Mouse (Mus musculus) left cerebral cortex, adult 2 months (tissue): ENCODE data around the gene Twist1. TPM values are rescaled to one million over a fixed set of nuclear protein-coding genes. Genes with fewer than 3 reads are reported as not detected.

Experiments
- DNase-seq, 2 experiments: peaks; one replicate each; pipeline ENCODE4 v3.0.0; 2021 to 2022; ENCODE audit warnings: low spot score in 2 of 2, mixed read lengths in 1 of 2; ENCODE audit errors: extremely low spot score in 1 of 2
- H3K27ac ChIP-seq: fragments of 200-600 bp; 2 replicates; pipeline ENCODE4 v1.8.1; 2022
- H3K4me3 ChIP-seq: fragments of 200-600 bp; 2 replicates; pipeline ENCODE4 v1.8.1; 2022
- CTCF ChIP-seq: fragments of 200-600 bp; IDR thresholded peaks from 2 replicates; pipeline ENCODE4 v1.8.1; 2022; ENCODE audit warnings: antibody characterized with exemption, mild to moderate bottlenecking, moderate library complexity
- intact Hi-C: fragments of 180-260 bp; cut with DNase I; formaldehyde crosslinking; loops from one replicate; pipeline ENCODE4 v1.15.1; 2025
- total RNA-seq, 2 experiments: library from RNA; stranded (reverse); gene quantifications; 2 replicates each; pipeline ENCODE4 v1.2.3; 2021

Twist1 gene
- total RNA-seq, 2 experiments from 2014 or later, result 0.35 to 1.2 TPM

GRCm38 (mm10) chr12:33958241-33959194, 1.0 kb downstream of the Twist1 start:
- TF ChIP-seq CTCF, result no peak
- intact Hi-C loops, result loop anchor here (10.0 kb wide), 1 partner anchor 354 kb away; no protein-coding TSS in a partner anchor
- Histone ChIP-seq H3K4me3 (peak overlapping the region; percentile 30), H3K27ac (no peak overlapping the region)
- DNase-seq, result peak in 1 of 2 experiments; percentile 14

- no peak overlapping the region for H3K4me3 ChIP-seq
Observed at GRCm38 (mm10) chr12:33959206-33959605, 1.7 kb downstream of the Twist1 start.

GRCm38 (mm10) chr12:33959846-33960245, 2.4 kb downstream of the Twist1 start:
- no peak for DNase-seq
- H3K27ac ChIP-seq, result no peak overlapping the region
- no peak for TF ChIP-seq CTCF
- H3K4me3 ChIP-seq, result no peak overlapping the region
- intact Hi-C loops, result loop anchor here (10.0 kb wide), 2 partner anchors 355 to 475 kb away; no protein-coding TSS in a partner anchor

More at GRCm38 (mm10) chr12:33959206-33959605, 1.7 kb downstream of the Twist1 start:
- intact Hi-C loops, result loop anchor here (10.0 kb wide), 1 partner anchor 354 kb away; no protein-coding TSS in a partner anchor
- no peak overlapping the region for H3K27ac ChIP-seq
- DNase-seq, result no peak
- TF ChIP-seq CTCF, result no peak

- intact Hi-C loops, result loop anchor here (10.0 kb wide), 1 partner anchor 474 kb away; no protein-coding TSS in a partner anchor
- Histone ChIP-seq H3K27ac (no peak overlapping the region), H3K4me3 (no peak overlapping the region)
- DNase-seq, result no peak
- no peak for TF ChIP-seq CTCF
Observed at GRCm38 (mm10) chr12:33961013-33961412, 3.5 kb downstream of the Twist1 start.

GRCm38 (mm10) chr12:33962118-33962772, 4.8 kb downstream of the Twist1 start:
- intact Hi-C loops, result loop anchor here (10.0 kb wide), 1 partner anchor 473 kb away; no protein-coding TSS in a partner anchor
- H3K27ac ChIP-seq, result no peak overlapping the region
- no peak for DNase-seq
- H3K4me3 ChIP-seq, result no peak overlapping the region
- TF ChIP-seq CTCF, result no peak

- intact Hi-C loops, result loop anchor here (10.0 kb wide), 1 partner anchor 472 kb away; no protein-coding TSS in a partner anchor
- TF ChIP-seq CTCF, result no peak
- Histone ChIP-seq H3K27ac (no peak overlapping the region), H3K4me3 (no peak overlapping the region)
- DNase-seq, result no peak
Observed at GRCm38 (mm10) chr12:33962773-33963130, 5.3 kb downstream of the Twist1 start.

- H3K4me3 ChIP-seq, result no peak overlapping the region
- intact Hi-C loops, result loop anchor here (10.0 kb wide), 1 partner anchor 471 kb away; no protein-coding TSS in a partner anchor
- TF ChIP-seq CTCF, result no peak
- H3K27ac ChIP-seq, result no peak overlapping the region
- no peak for DNase-seq
Observed at GRCm38 (mm10) chr12:33963671-33964369, 6.3 kb downstream of the Twist1 start.

GRCm38 (mm10) chr12:33964427-33964826, 7.0 kb downstream of the Twist1 start:
- intact Hi-C loops, result loop anchor here (10.0 kb wide), 1 partner anchor 470 kb away; no protein-coding TSS in a partner anchor
- H3K4me3 ChIP-seq, result no peak overlapping the region
- TF ChIP-seq CTCF, result no peak

GRCm38 (mm10) chr12:33965661-33966360, 8.3 kb downstream of the Twist1 start:
- intact Hi-C loops, result loop anchor here (5.0 to 10.0 kb wide), 2 partner anchors 469 to 691 kb away; no protein-coding TSS in a partner anchor
- no peak for TF ChIP-seq CTCF
- no peak overlapping the region for H3K4me3 ChIP-seq
- no peak overlapping the region for H3K27ac ChIP-seq
- no peak for DNase-seq

More at GRCm38 (mm10) chr12:33964427-33964826, 7.0 kb downstream of the Twist1 start:
- DNase-seq, result no peak
- H3K27ac ChIP-seq, result no peak overlapping the region
